Mouse (Mus musculus): ENCODE measurements at regions not wholly inside any gene's neighbourhood (a gene's known extent, or its start where the extent isn't known, plus 50 kb on each side); places are given as distances from the start of the nearest gene placed in this dataset.

- H3K36me3 ChIP-seq (ENCODE audit: control insufficient read depth, insufficient read depth, low read length, poor library complexity, severe bottlenecking): no peaks in the 10 kb centered on the region
- no peak overlapping the region for H3K4me3 ChIP-seq (ENCODE audit: low read depth, low read length)
- TF ChIP-seq CTCF (IDR thresholded peaks at IDR 0.05; ENCODE audit: low read depth, low read length) (no peak), EP300 (IDR thresholded peaks at IDR 0.05; ENCODE audit: insufficient read depth, low read depth, low read length) (no peak)
- H3K4me1 ChIP-seq (ENCODE audit: control insufficient read depth, insufficient read depth, low read length): no peaks in the 10 kb centered on the region
- H3K9me3 ChIP-seq (replicated peaks; ENCODE audit: control insufficient read depth, insufficient read depth, low read length, poor library complexity, severe bottlenecking): no peaks in the 10 kb centered on the region
- H3K9ac ChIP-seq (ENCODE audit: low read depth, poor library complexity, severe bottlenecking): no peak overlapping the region
- H3K27me3 ChIP-seq (ENCODE audit: control insufficient read depth, insufficient read depth, low read length, poor library complexity, severe bottlenecking): peaks cover 2% of the 10 kb centered on the region; the same call in 1 of the 2 replicates
- H3K27ac ChIP-seq (ENCODE audit: insufficient read depth, low read length): no peak overlapping the region
Measured at GRCm38 (mm10) chr14:120170733-120171132, 104.7 kb upstream of the Mbnl2 start.

- Histone ChIP-seq H3K27me3 (ENCODE audit: control insufficient read depth, insufficient read depth, low read length, poor library complexity, severe bottlenecking) (no peaks in the 10 kb centered on the region), H3K4me3 (ENCODE audit: low read depth, low read length) (no peak overlapping the region), H3K9ac (ENCODE audit: low read depth, poor library complexity, severe bottlenecking) (no peak overlapping the region), H3K27ac (ENCODE audit: insufficient read depth, low read length) (no peak overlapping the region), H3K36me3 (ENCODE audit: control insufficient read depth, insufficient read depth, low read length, poor library complexity, severe bottlenecking) (no peaks in the 10 kb centered on the region), H3K4me1 (ENCODE audit: control insufficient read depth, insufficient read depth, low read length) (no peaks in the 10 kb centered on the region), H3K9me3 (replicated peaks; ENCODE audit: control insufficient read depth, insufficient read depth, low read length, poor library complexity, severe bottlenecking) (no peaks in the 10 kb centered on the region)
- TF ChIP-seq CTCF (IDR thresholded peaks at IDR 0.05; ENCODE audit: low read depth, low read length) (no peak), EP300 (IDR thresholded peaks at IDR 0.05; ENCODE audit: insufficient read depth, low read depth, low read length) (no peak), POLR2A (IDR thresholded peaks at IDR 0.05; ENCODE audit: insufficient read depth, low read length) (no peak)
Measured at GRCm38 (mm10) chr14:120172058-120172457, 103.4 kb upstream of the Mbnl2 start.

- H3K9me3 ChIP-seq (replicated peaks; ENCODE audit: control insufficient read depth, insufficient read depth, low read length, poor library complexity, severe bottlenecking): peaks cover 3% of the 10 kb centered on the region
- no peak overlapping the region for H3K27ac ChIP-seq (ENCODE audit: insufficient read depth, low read length)
- H3K27me3 ChIP-seq (ENCODE audit: control insufficient read depth, insufficient read depth, low read length, poor library complexity, severe bottlenecking): no peaks in the 10 kb centered on the region
- no peaks in the 10 kb centered on the region for H3K4me1 ChIP-seq (ENCODE audit: control insufficient read depth, insufficient read depth, low read length)
- no peak overlapping the region for H3K4me3 ChIP-seq (ENCODE audit: low read depth, low read length)
- H3K36me3 ChIP-seq (ENCODE audit: control insufficient read depth, insufficient read depth, low read length, poor library complexity, severe bottlenecking): no peaks in the 10 kb centered on the region
- H3K9ac ChIP-seq (ENCODE audit: low read depth, poor library complexity, severe bottlenecking): no peak overlapping the region
- TF ChIP-seq CTCF (IDR thresholded peaks at IDR 0.05; ENCODE audit: low read depth, low read length) (no peak), EP300 (IDR thresholded peaks at IDR 0.05; ENCODE audit: insufficient read depth, low read depth, low read length) (no peak), POLR2A (IDR thresholded peaks at IDR 0.05; ENCODE audit: insufficient read depth, low read length) (no peak)
Measured at GRCm38 (mm10) chr14:120172844-120173243, 102.6 kb upstream of the Mbnl2 start.

GRCm38 (mm10) chr14:120174615-120175014, 100.9 kb upstream of the Mbnl2 start:
- Histone ChIP-seq H3K9me3 (replicated peaks; ENCODE audit: control insufficient read depth, insufficient read depth, low read length, poor library complexity, severe bottlenecking) (peaks cover 10% of the 10 kb centered on the region), H3K9ac (ENCODE audit: low read depth, poor library complexity, severe bottlenecking) (no peak overlapping the region), H3K27me3 (ENCODE audit: control insufficient read depth, insufficient read depth, low read length, poor library complexity, severe bottlenecking) (no peaks in the 10 kb centered on the region), H3K4me3 (ENCODE audit: low read depth, low read length) (no peak overlapping the region), H3K27ac (ENCODE audit: insufficient read depth, low read length) (no peak overlapping the region), H3K4me1 (ENCODE audit: control insufficient read depth, insufficient read depth, low read length) (no peaks in the 10 kb centered on the region), H3K36me3 (ENCODE audit: control insufficient read depth, insufficient read depth, low read length, poor library complexity, severe bottlenecking) (no peaks in the 10 kb centered on the region)
- TF ChIP-seq POLR2A (IDR thresholded peaks at IDR 0.05; ENCODE audit: insufficient read depth, low read length): no peak
- no peak for TF ChIP-seq CTCF (IDR thresholded peaks at IDR 0.05; ENCODE audit: low read depth, low read length)
- no peak for TF ChIP-seq EP300 (IDR thresholded peaks at IDR 0.05; ENCODE audit: insufficient read depth, low read depth, low read length)

- no peak overlapping the region for H3K4me3 ChIP-seq (ENCODE audit: low read depth, low read length)
- H3K36me3 ChIP-seq (ENCODE audit: control insufficient read depth, insufficient read depth, low read length, poor library complexity, severe bottlenecking): no peaks in the 10 kb centered on the region
- no peak overlapping the region for H3K27ac ChIP-seq (ENCODE audit: insufficient read depth, low read length)
- peaks cover 9% of the 10 kb centered on the region for H3K9me3 ChIP-seq (replicated peaks; ENCODE audit: control insufficient read depth, insufficient read depth, low read length, poor library complexity, severe bottlenecking)
- TF ChIP-seq POLR2A (IDR thresholded peaks at IDR 0.05; ENCODE audit: insufficient read depth, low read length) (no peak), CTCF (IDR thresholded peaks at IDR 0.05; ENCODE audit: low read depth, low read length) (no peak), EP300 (IDR thresholded peaks at IDR 0.05; ENCODE audit: insufficient read depth, low read depth, low read length) (no peak)
- no peaks in the 10 kb centered on the region for H3K27me3 ChIP-seq (ENCODE audit: control insufficient read depth, insufficient read depth, low read length, poor library complexity, severe bottlenecking)
- H3K4me1 ChIP-seq (ENCODE audit: control insufficient read depth, insufficient read depth, low read length): no peaks in the 10 kb centered on the region
- no peak overlapping the region for H3K9ac ChIP-seq (ENCODE audit: low read depth, poor library complexity, severe bottlenecking)
Measured at GRCm38 (mm10) chr14:120195218-120195617, 80.3 kb upstream of the Mbnl2 start.

GRCm38 (mm10) chr14:120211741-120212140, 63.7 kb upstream of the Mbnl2 start:
- H3K9ac ChIP-seq (ENCODE audit: low read depth, poor library complexity, severe bottlenecking): no peak overlapping the region
- no peaks in the 10 kb centered on the region for H3K36me3 ChIP-seq (ENCODE audit: control insufficient read depth, insufficient read depth, low read length, poor library complexity, severe bottlenecking)
- TF ChIP-seq CTCF (IDR thresholded peaks at IDR 0.05; ENCODE audit: low read depth, low read length): no peak
- TF ChIP-seq EP300 (IDR thresholded peaks at IDR 0.05; ENCODE audit: insufficient read depth, low read depth, low read length): no peak
- no peak for TF ChIP-seq POLR2A (IDR thresholded peaks at IDR 0.05; ENCODE audit: insufficient read depth, low read length)
- no peaks in the 10 kb centered on the region for H3K9me3 ChIP-seq (replicated peaks; ENCODE audit: control insufficient read depth, insufficient read depth, low read length, poor library complexity, severe bottlenecking)
- H3K4me1 ChIP-seq (ENCODE audit: control insufficient read depth, insufficient read depth, low read length): no peaks in the 10 kb centered on the region
- no peak overlapping the region for H3K4me3 ChIP-seq (ENCODE audit: low read depth, low read length)
- H3K27me3 ChIP-seq (ENCODE audit: control insufficient read depth, insufficient read depth, low read length, poor library complexity, severe bottlenecking): 0 out of 2 replicates have a peak, but pooled peaks cover 2% of the 10 kb centered on the region
- H3K27ac ChIP-seq (ENCODE audit: insufficient read depth, low read length): no peak overlapping the region
